Mouse (Mus musculus): ENCODE measurements at regions not wholly inside any gene's neighbourhood (a gene's known extent, or its start where the extent isn't known, plus 50 kb on each side); places are given as distances from the start of the nearest gene placed in this dataset.
"Not testable (repeated sequence)": the region's sequence is repeated elsewhere in the genome, so short reads cannot be mapped to it uniquely, and the experiment has no call there.

DNA sequence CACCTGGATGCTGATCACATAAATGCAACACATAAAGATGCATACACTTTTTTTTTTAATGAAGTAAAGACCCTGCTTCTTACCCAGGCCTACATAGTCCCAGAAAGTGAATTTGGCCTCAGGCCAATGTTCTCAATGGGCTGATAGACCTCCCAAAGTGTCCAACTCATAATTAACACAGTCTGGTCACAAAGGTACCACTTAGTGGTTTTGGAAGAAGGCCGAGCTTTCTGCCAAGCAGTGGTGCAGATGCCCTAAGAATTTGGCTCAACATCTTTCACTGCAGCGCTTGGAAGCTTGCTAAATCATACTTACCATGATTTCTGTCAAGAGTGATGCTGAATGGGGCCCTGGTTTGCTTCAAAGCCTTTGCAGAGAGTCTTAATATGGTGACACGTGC is 706.4 kb upstream of the Rag2 start:
- no peak for DNase-seq

DNA sequence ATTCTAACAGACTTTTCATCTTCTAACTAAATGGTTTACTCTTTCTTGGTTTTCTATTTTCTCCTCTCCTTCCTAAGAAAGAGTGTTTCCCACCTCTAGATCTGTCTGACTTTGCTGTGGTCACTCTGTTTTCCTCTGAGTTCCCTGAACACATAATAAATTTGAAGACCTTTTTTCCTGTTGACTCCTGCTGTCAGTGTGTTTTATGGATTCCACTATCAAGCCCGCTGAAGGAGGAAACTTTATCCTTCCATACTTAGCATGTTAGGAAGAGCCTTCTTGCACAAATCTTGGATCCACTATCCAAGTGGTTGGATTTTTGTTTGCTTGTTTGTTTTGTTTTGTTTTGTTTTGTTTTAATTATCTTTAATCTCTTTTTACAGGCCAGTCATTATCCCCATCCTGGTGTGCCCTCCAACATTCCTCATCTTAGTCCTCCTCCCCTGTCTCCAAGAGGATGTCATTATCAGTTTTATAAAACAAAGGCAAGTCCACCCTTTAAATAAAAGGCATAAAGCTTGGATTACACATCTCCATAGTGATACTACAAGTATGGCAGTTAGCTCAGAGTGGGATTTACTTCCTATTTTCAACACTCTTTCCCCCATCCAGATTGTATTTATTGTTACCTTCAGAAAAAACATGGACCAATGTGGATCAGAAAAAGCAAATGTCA is 704.8 kb upstream of the Rag2 start:
- DNase-seq: no peak

GRCm38 (mm10) chr2:100948632-100949031 is 675.9 kb upstream of the Rag2 start:
- not testable (repeated sequence) for DNase-seq

GRCm38 (mm10) chr2:100959412-100959811 is 665.1 kb upstream of the Rag2 start:
- no peak for DNase-seq

DNA sequence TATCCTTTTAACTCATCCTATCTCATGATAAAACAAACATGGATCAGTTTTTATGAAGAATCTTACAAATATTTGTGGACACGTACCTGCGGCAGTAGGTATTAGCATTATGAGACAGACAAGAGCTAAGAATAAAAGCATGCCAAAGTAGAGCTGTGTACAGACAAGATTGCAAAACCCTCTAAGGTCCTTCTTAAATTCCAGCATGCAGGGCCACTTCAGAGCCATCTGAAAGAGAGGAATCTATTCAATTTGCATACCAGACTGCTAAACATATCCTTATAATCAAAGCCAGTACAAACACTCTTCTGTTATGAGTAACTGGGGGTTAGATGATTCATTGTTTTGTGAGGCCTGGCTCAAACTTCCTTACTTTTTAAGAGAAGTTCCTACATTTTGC is 659.9 kb upstream of the Rag2 start:
- DNase-seq: no peak

DNA sequence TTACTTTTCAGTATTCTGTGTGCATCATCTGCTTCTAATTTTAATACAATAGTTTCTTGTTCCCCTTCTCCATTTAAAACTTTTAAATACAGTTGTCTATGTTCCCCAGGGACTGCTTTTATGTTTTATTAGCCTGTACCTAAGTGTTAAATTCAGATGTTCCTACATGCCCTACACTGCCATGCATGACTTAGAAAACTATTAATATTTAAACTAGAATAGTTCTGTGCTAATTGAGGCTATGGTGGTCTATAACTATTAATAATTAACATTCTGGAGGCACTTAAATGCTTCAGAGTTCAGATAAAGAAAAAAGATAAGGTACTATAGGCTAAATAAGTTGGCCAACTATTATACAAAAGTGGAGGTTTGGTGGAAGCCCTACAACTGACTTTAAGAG is 647.3 kb upstream of the Rag2 start:
- no peak for DNase-seq

- DNase-seq: no peak
Measured at GRCm38 (mm10) chr2:100982362-100982761, 642.2 kb upstream of the Rag2 start.

DNA sequence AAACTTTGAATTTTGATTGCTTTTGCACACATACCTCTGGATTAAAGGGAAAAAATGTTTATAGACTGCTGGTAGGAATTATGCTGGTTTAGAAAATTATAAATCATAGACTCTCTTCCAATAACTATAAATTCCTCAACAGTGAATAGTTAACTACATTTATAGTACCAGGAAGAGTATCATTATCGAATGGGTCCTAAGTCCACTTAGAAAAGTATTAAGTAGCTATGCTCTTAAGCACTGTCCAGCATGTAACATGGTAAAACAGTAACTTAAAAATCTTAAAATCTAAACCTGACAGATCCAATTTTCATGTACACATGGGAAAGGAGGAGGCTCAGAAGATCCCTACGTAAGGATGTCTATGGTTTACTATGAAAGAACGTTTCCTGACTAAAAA is 609.2 kb upstream of the Rag2 start:
- DNase-seq: no peak

GRCm38 (mm10) chr2:101019384-101019783 is 605.1 kb upstream of the Rag2 start:
- DNase-seq: no peak

DNA sequence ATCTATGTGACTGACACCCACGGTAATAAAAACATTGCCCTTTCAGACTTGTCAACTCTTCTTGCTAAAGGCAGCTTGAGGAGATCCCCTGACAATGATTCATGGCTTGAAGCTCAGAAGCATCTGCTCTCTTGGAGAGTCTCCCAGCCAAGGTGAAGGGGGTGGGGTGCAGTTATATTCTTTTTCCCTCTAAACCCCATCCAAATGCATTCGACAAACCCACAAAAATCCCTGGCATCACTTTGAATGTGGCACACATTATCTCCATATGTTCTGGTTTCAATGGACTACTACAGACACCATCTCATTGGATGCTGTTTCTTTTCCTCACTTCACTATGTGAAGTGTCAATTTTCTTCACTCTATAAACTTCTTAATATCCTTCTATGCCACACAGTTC is 603.0 kb upstream of the Rag2 start:
- peak; percentile 2 for DNase-seq

DNA sequence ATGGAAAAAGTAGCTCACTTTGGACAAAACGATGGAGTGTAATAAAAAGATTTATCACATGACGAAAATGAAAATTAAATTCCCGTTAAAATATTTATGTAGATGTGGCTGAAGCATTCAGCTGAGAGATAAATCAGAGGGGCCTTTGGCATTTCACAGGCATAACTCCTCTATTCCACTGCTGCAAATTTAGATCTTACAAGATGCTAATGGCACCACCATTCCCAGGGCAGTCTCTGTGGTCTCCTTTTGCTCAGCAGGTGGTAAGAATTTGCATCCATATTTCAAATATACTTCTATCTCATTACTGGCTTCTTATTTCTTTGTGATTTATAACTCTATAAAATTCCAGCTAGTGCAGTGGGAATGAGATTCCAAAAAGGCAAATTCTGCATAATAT is 581.5 kb upstream of the Rag2 start:
- DNase-seq: no peak

DNA sequence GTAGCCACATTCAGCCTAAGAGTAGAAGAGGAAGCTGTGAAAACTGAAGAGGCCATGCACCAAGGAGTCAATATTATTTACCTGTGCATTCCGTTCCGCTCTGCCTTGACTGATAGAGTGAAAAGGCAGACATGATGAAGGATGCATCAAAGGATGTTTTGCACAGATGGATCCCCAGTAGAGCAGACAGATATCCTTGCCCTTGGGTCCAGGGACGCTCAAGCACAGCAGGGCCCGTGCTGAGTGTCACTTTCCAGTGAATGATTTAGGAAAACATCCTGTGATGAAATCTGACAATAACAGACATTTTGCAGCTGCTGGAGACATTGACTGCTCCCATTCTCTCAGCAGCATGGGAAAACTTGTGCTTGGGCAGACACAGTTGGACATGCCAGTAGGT is 561.6 kb upstream of the Rag2 start:
- no peak for DNase-seq

DNA sequence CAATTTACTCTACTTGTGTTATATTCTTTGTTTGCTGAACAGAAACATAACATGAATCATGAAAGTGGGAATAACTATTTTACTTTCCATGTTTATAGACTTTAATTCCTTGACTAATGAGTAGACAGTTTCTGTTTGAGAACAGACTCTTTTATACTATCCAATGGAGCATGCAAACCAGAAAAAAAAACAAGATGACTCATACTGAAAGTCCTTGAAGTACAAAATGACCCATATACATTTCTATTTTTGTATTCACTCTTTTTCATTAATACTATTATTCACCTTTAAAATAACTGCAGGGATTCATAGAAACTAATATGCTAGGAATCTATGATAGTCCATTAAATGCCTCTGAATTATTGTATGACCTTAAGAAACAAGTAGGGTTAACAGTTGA is 549.5 kb upstream of the Rag2 start:
- no peak for DNase-seq

GRCm38 (mm10) chr2:101080231-101080630 is 544.3 kb upstream of the Rag2 start:
- no peak for DNase-seq

GRCm38 (mm10) chr2:101083813-101084212 is 540.7 kb upstream of the Rag2 start:
- no peak for DNase-seq

- DNase-seq: no peak
Measured at GRCm38 (mm10) chr2:101084648-101085047, 539.9 kb upstream of the Rag2 start.

GRCm38 (mm10) chr2:101107183-101107872 is 517.2 kb upstream of the Rag2 start:
- DNase-seq: peak; percentile 4

- DNase-seq: no peak
Measured at GRCm38 (mm10) chr2:101136867-101137266, 487.7 kb upstream of the Rag2 start.

DNA sequence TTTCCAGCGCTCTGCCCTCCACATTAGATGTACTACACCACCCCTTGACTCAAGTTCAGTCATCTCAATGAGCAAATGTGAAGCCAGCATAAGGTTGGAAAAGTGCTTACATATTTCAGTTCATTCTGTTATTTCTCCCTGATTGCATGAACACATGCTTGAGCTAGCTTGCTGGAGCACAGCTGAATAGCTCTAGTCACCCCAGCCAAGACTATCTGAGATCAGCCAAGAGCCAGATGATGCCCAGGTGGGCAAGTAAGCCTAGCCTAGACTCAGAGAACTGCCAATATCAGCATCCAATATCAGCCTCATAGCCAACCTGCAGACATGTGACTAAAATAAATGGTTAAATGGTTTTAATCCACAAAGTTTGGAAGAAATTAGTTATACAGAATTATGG is 484.6 kb upstream of the Rag2 start:
- DNase-seq: no peak

DNA sequence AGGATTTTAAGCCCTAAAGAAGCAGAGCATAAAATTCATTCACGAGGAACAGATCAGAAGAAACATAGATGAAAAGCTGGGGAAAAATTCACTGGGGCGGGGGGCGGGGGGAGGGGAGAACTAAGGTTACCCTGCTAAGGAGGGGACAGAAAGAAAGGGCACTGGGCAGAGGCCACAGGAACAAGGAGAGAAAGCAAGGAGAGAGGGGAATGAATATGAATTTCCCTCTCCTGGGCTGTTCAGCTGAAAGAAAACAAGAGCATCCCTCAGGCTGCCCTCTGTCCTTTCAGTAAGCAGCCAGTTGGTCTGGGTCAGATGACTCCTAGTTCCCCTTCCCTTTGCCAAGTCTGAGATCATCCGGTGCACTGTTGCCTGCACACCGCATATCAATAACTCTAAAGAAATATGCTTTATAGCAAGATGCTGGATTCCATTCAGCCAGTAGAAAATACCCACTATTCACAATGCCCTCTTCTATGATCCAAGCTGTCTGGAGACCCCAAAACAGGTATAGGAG is 467.7 kb upstream of the Rag2 start:
- DNase-seq: no peak

DNA sequence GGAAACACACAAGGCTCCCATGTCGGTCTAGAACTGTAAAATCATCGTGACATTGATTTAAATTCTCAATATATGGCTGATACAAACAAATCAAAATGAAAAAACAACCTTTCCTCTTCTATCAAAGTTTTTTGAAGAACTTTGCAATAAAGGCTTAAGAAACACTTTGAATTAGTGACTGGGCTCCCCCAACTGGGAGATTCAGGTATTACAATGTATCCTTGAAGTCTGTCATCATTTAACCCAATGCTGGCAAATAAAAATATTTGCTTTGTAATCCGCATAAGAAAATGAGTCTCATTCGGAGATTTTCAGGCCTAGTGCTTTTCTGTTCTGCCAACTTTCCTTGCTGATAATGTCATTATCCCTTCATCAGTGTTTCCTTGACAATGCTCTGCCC is 465.2 kb upstream of the Rag2 start:
- peak; percentile 22 for DNase-seq

DNA sequence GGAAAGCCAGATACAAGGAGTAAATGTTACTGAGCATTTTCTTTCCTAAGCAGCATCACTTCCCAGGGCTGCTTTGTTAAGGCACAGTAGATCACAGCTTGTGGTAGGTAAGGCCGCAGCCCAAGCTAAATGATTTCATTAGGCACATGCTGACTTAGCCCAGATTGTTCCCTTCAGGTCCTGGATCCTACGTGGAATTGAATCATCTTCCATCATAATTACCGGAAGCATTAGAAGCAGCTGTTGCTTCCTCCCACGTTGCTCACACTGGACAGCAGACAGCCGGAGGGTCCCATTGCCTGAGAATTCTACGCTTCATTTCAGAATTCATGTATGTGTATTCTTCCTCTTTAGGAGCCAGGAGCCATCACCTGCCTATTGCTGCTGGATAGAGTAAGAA is 458.6 kb upstream of the Rag2 start:
- DNase-seq: no peak

GRCm38 (mm10) chr2:101172806-101173205 is 451.7 kb upstream of the Rag2 start:
- peak; percentile 47 for DNase-seq

DNA sequence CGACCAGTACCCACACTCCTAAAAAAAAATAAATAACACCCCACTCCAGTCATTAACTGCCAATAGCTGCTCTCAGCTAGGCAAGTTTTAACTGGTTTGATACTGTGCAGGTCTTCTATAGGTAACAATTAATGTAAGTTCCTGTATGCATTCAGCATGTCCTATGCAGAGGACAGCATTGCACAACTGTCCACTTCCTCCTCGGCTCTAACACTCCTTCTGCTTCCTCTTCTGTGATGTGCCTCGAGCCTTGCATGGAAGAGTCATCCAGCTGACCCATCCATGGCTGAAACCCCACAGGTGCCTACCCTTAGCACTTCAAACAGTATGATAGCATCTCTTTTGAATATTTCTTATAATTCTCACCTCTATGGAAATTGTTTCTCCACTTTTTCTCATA is 449.4 kb upstream of the Rag2 start:
- DNase-seq: peak; percentile 57

DNA sequence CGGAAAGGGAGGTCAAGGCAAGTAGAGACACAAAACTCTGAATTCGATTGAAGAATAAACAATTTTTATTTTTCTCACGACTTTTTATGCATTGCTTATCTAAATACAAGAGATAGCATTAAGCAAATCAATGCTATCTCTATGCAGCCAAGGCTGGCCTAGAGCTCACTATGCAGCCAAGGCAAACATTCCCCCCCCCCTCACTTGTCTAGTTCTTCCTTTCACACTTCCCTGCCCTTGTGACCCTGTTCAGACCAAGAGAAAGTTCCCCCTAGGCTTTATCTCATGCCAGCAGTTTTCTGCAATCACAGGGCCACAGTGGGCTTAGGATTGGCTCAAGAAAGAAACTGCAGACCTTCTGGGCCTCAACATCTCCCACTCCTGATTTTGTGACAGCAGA is 417.9 kb upstream of the Rag2 start:
- no peak for DNase-seq

Data from layer of hippocampus, adult 9-11 months (tissue).